Mouse (Mus musculus): ENCODE measurements around the gene 6820408C15Rik.
A peak's percentile ranks its signal among the peaks of the same experiment; 100 is the strongest.

The 6820408C15Rik gene

GRCm38 (mm10) chr2:152415287-152415686 is at the start of gene 6820408C15Rik:
Gene 6820408C15Rik, plus strand, starts transcription at chr2:152415587.
- no peak for DNase-seq (ENCODE audit: low spot score)

DNA sequence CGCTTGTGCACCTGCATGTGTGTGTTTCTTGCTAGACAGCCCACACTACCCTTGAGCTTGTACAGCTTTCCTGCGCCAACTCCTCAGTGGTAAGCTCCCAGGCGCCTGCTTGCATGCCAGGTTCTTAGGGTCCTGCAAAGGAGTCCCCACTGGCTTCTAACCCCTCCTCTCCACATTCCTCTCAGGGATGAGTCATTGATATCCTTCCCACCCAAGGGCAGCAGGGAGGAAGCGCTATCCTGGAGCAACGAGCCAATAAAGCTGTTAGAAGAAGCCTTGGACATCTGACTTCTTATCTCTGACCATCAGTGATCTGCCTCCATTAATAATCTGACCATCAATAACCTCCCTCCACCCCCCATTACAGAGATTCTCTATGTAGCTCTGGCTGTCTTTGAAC is 47.5 kb upstream of the 6820408C15Rik start:
- no peak for DNase-seq (ENCODE audit: low spot score)

GRCm38 (mm10) chr2:152368532-152369140 is 46.8 kb upstream of the 6820408C15Rik start:
- peak; percentile 89 for DNase-seq (ENCODE audit: low spot score)

DNA sequence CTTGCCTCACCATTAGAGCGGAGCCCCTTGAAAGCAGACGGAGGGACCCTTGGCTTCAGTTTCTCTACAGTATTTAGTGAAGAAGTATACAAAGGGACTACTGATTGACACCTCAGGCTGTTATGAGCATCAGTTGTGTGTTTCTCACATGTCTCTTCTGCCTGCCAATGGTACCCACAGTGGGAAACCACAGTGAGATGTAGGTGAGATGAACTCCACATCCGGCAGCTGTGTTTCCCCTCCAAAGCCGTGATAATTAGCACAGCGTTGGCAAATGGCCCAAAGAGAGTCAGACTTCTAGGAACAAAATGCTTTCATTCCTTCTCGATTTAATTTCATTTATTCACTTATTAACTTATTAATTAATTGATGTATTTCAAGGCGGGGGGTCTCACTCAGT is 43.3 kb upstream of the 6820408C15Rik start:
- no peak for DNase-seq (ENCODE audit: low spot score)

- no peak for DNase-seq (ENCODE audit: low spot score)
Measured at GRCm38 (mm10) chr2:152372661-152373060, 42.7 kb upstream of the 6820408C15Rik start.

DNA sequence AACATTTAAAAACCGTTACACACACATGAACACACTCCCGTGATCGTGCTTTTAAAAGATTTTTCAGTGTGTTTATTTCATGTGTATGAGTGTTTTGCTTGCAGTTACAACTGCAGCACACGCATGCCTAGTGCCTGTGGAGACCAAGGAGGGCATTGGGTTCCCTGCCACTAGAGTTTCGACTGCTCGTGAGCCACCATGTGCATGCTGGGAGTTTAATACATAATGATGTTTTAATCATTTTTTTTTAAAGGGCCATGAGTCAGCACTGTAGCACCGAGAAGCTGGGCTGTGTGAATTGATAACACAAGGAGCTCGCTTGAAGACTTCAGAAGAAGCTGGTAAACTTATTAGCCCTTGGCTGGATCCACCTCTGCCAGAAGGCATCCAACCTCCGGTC is 41.8 kb upstream of the 6820408C15Rik start:
- DNase-seq (ENCODE audit: low spot score), result no peak

GRCm38 (mm10) chr2:152375652-152376344 is 39.6 kb upstream of the 6820408C15Rik start:
- peak; percentile 66 for DNase-seq (ENCODE audit: low spot score)

DNA sequence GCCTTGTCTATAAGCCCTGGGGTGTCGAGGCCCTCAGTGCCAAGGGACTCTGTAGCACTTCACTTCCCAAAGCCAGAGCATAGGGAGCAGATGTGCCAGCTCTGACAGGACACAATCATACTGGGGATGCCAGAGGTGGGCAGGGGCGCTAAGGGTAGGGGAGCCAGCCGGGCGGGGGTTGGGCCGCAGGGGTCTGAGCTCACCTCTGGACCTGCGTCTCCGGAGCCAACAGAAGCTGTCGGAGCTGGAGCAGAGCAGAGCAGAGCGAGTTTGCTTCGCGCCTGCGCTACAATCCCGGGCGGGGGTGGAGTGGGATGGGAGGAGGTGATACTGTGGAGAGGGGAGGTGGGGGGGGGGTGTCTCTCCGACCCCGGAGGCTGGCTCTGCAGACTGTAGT is 39.0 kb upstream of the 6820408C15Rik start, which contains the start of gene Nrsn2:
Gene Nrsn2 (minus strand): TSS at position 294 of the 397 bp plus-strand sequence.
- DNase-seq (ENCODE audit: low spot score), result no peak

DNA sequence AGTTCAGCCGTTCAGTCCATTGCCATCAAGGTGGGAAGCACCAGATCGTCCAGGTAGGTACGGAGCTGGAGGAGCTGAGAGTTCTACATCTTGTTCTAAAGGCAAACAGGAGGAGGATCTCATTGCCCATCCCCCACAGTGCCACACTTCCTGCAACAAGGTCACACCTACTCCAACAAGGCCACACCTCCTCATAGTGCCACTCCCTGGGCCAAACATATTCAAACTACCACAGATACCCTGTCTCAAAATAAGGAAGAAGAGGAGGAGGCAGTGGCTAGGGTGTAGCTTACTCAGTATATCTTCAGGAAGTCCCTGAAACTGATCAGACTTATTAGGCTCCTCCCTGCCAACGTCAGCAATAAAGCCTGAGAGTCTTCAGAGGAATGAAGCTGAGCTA is 31.2 kb upstream of the 6820408C15Rik start:
- no peak for DNase-seq (ENCODE audit: low spot score)

GRCm38 (mm10) chr2:152392786-152393185 is 22.6 kb upstream of the 6820408C15Rik start:
- DNase-seq (ENCODE audit: low spot score), result peak; percentile 87

DNA sequence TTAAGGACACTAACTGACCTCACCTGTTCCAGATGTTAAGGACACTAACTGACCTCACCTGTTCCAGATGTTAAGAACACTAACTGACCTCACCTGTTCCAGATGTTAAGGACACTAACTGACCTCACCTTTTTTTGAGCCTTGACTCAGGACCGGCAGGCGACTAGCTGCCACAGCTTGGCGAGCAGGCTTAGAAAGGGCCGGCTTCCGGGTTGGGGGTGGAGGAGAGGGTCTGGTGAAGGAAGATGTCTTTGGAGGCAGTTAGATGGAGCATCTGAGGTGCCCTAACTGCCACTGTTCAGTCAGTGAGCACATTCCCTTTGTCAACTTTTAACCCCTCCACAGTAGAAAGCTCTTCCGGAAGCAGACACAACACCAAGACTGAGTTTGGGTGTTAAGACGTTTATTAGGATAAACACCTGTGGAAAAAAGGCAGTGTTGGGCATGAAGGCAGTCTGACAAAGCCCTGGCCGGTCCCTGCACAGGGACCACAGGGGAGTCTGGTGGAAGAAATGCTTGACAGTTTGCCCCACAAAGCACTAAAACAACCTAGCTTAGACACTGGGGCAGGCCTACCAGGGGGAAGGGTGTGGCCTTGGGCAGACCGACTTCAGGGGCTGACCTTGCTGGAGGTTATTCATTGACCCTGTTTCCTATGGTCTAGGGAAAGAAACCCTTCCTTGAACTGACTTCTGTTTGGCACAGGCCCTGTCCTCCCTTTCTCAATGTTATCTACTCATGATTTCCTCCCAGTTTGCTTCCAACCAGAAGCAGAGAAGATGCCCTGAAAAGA is 22.0 kb upstream of the 6820408C15Rik start:
- no peak for DNase-seq (ENCODE audit: low spot score)

DNA sequence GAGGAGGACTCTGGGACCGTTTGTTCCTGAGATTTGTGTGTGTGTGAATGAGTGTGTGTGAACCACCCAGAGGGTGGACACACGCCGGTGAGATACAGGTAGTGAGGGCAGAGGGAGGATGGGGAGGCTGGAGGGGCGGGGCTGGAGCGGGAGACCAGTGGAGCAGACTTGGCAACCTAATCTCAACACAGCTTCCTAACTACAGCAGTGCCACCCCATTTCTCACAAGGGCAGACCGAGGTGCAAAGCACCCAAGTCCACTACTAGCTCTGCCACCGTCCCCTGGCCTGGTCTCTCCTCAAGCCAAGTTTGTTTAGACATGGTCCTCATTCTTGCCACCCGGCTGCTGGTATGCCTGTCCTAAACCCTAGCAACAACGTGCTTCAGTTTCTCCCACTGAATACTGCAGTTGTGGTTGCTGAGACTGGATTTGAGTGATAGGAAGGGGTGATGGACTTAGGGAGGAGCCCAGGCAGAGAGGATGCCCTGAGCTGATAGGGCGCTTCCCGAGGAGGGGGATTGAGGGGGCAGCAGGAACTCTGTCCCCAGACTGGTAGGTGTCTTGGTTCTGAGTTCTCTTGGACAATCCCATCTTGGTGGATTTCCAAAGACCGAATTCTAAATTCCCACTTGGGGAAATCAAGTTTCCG is 20.0 kb upstream of the 6820408C15Rik start:
- DNase-seq (ENCODE audit: low spot score), result no peak

DNA sequence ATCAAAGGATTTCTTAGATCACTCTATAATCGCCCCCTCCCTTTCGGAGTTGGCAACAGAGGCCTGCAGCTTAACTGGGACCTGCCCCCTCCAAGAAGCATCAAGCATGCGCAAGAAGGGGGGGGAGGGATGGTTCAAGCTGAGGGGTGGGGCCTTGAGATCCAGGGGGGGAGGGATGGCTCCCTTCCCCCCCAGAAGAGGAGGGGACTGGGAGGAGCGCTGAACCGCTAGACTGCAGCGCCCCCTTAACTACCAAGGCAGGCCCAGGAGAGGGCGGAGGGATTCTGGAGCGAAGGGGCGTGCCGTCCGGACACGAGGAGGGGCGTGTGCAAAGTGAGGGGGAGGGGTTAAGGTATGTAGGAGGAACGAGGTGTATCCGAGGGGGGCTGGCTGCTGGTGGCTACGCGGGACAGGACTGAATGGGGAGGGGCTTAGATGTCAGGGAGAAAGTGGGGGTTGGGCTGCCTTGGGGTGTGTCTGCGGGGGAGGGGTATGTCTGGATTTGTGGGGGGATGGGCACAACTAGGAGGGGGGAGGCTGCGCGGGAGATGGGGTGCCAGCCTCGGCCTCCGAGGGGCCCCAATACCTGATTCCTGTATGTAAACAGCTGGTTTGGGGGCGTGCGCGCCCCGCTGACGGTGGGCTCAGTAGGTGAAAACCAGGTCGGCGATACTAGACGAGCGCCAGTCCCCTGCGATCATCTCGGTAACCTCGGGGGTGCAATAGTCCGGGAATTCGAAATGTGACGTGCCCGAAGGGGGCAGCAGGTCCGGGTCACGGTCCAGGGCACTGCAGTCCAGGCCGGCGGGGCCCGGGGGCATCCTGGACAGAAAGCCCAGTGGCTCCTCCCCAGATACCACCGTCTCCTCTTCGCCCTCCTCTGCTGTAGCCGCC is 19.0 kb upstream of the 6820408C15Rik start:
- peak; percentile 98 for DNase-seq (ENCODE audit: low spot score)

- DNase-seq (ENCODE audit: low spot score), result peak; percentile 62
Measured at GRCm38 (mm10) chr2:152397004-152397589, 18.3 kb upstream of the 6820408C15Rik start.

- peak; percentile 99 for DNase-seq (ENCODE audit: low spot score)
Measured at GRCm38 (mm10) chr2:152397680-152398435, 17.5 kb upstream of the 6820408C15Rik start, which contains the start of gene Sox12. Gene Sox12, minus strand, starts transcription at chr2:152398063.

DNA sequence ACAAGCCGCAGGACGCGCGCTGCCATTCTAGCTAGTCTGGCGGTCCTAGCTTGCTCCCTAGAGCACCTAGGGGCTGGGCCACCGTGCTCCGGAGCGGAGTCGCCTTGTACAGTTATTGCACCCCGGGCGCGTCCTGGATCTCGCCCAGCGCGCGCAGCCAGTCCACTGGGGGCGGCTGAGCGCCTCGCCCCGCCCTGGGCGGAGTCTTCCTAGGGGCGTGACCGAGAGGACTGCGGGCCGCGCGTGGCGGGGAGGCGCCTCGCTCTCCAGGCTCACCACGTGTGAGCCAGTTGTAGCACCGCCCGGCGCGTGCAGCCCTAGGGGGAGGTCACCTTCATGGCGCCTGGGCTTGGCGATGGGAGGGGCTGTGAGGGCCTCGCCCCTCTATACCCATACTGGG is 16.7 kb upstream of the 6820408C15Rik start:
- DNase-seq (ENCODE audit: low spot score), result peak; percentile 95

DNA sequence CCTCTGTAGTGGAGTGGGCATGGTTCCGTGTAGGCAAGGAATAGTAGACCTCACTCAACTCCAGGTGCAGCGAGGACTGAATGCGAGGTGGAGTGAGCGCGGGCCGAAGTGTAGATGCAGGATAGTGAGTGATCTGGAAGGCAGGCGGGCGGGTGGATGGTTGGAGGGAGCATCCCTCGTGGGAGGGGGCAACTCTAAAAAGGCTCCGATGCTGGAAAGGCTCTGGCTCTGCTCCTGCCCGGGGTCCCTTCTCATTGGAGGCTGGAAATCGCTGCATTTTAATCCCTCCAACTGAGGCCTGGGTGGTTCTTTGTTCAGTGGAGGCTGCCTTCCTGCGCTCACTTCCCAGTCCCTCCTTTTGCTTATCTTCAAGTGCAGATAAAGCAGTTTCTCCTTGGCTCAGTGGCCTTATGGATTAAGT is 16.3 kb upstream of the 6820408C15Rik start:
- DNase-seq (ENCODE audit: low spot score), result no peak

- peak; percentile 98 for DNase-seq (ENCODE audit: low spot score)
Measured at GRCm38 (mm10) chr2:152406126-152406525, 9.3 kb upstream of the 6820408C15Rik start.

DNA sequence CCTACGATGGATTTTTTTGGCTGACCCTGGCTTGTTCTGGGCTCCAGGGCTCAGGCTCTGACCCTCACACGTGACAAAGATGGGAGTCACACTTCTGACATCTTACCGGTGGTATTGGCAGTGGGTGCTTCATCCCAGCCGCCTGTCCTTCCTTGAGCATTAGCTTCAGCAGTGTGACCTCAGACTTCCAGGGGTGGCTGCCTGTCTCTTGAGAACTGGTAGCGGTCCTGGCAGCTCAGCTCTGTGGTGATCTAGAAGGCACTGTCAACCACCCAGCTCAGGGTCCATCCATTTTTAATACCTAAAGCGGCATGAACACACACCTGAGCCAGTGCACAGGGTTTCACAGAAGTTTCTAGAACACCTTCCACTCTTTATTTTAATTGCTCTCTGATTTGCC is 5.6 kb upstream of the 6820408C15Rik start:
- DNase-seq (ENCODE audit: low spot score), result no peak

- DNase-seq (ENCODE audit: low spot score), result peak; percentile 92
Measured at GRCm38 (mm10) chr2:152410971-152411371, 4.4 kb upstream of the 6820408C15Rik start.
